Mouse (Mus musculus) gastrocnemius, postnatal 4 days (tissue): Measurements from ENCODE around the gene Loxl4. TPM values are rescaled to one million over a fixed set of nuclear protein-coding genes. Genes with fewer than 3 reads are reported as not detected.

ENCODE experiments used
- DNase-seq, 2 experiments: peaks; one replicate each; pipeline ENCODE4 v3.0.0; 2021 to 2022; ENCODE audit warnings: low spot score in 2 of 2, mixed read lengths in 2 of 2
- total RNA-seq, 2 experiments: library from RNA; stranded (reverse); gene quantifications; 2 replicates each; pipeline ENCODE4 v1.2.3; 2021

Gene Loxl4
- total RNA-seq, 2 experiments from 2014 or later: 1.5 to 2.4 TPM

DNA sequence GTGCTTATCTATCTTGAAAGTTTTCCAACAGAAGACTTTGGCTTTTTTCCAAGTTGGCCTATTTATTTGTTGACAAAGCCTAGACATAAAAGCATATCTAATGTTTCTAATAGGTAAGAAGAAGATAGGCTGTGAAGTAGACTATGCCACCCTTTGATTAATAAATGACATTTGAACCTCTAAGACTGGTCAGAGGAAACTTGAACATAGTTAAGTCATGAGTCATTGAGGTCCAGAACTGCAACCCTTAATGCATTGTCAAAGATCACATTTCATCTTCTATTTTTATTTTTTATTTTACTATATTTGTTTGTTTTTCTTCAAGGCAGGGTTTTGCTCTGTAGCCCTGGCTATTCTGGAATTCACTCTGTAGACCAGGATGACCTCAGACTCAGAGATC is 45.6 kb downstream of the Loxl4 start:
- DNase-seq: no peak

DNA sequence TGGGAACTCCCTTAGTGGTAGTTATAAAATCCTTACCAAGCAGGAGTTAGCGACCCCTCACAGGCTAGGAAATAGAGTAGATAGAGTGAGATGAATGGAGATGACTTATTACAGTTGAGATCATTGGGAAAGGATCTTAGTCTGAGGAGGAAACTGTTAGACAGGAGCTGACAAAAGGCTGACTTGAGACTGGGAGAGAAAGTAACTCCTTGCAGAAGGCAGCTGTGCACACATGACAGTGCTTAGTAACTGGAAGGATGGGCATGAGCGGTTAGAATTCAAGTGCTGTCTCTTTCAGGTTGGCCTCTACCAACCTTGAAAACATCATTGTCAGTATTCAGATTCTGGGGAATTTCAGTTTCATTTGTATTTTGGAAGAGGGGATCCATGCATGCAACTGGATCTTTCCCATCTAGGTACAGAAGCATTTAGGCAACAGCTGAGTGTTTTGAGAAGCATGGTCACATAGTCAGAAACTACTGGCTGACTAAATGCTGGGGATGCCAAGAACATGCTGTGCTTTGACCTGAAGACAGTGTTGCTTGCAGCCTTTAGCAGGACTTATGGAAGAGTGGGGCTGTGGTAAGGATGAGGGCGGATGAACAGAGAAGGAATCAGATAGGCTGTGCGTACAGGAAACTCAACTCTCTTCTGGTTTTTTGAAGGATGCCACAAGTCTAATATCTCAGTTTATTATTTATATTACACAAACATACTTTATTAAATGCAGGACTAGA is 46.2 kb downstream of the Loxl4 start:
- no peak for DNase-seq

DNA sequence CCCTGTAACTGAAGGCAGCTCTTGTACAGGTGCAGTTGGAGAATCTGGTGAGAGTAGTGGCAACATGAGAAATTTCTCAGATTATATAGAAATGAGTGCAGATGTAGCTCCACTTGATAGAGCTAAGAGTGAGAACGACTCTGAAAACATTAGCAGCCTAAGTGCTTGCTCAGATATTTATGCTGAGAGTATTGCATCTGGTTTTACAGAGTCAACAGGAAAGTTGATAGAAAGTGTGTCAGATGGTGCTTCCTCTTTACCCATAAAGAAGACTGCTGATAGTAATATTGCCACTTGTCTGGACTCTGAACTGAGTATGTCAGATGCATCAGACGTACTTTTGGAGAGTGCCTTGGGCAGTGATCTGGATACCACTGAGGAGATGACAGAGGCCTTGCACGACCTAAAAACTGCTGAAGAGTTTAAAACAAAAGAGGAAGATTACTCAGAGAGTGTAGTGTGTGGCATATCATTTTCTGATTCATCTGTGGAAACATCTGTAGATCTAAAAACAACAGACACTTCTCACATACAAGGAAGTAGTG is 48.8 kb downstream of the Loxl4 start:
- no peak for DNase-seq

DNA sequence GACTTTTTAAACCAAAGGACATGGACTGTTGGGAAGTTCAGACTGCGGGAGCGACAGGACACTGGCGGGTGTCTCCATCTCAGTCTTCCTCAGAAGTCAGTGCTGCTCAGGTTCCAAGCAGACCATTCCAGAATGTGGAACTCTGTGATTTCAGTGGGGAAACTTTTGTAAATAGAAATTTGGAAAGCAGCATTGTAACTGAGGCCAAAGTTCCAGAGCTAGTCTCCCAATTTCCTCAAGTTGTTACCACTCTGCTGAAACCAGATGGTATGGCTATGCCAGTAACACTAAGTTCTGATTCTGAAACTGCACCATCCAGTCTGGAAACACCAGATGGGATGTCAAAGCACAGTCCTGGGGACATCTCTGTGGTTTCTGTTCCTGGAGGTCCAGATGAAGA is 49.6 kb downstream of the Loxl4 start:
- DNase-seq: no peak

DNA sequence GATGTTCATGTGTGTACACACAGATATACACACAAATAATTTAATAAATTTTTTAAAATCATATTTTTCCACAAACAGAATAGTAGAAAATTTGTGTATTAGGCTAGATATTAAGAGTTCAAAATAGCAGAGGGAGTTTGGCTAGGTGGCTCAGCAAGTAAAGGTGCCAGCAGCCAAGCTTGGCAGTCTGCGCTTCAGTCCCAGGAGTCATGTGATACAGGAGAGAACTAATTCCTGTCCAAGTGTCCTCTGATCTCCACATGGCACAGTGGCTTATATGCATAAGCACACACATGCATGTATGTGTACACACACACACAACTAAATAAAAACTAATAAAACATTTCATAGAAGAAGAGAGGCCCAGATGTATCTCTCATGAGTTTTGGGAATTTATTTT is 50.6 kb downstream of the Loxl4 start:
- DNase-seq: no peak

DNA sequence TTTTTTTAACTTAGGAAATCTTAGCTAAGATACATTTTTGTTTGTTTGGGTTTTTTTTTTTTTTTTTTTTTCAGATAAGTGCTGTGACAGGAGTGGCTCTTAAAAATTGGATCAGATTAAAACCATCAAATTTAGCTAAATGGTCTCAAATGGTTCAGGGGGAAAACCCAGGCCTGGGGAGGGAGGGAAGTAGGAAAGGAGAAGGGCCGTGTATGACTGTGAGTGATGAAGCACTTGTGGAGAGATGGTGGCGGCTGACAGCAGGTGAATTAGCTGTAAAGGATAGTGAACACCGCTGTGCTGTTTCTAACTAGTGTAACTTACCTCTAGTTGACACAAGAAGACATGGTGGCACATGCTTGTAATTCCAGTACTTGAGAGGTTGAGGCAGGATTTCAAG is 53.9 kb downstream of the Loxl4 start:
- DNase-seq: no peak

Other genes starting within 250 kb of the Loxl4 start
- gene Crtac1, start 181.0 kb downstream of the Loxl4 start, total RNA-seq: under 1 TPM; 0.34 to 0.57 TPM
- gene R3hcc1l, start 94.1 kb downstream of the Loxl4 start, total RNA-seq: 10 to 100 TPM; 15.0 to 16.7 TPM
- gene Pyroxd2, start 140.0 kb upstream of the Loxl4 start, total RNA-seq: 1 to 10 TPM; 5.5 to 7.3 TPM
- gene Hps1, start 167.2 kb upstream of the Loxl4 start, total RNA-seq: 1 to 10 TPM; 7.1 to 8.8 TPM